8 mouse cellular contexts compared by ENCODE assay signal in genomic region chr12:100198967-100199660, GRCm38 (mm10). TPM values are rescaled to one million over a fixed set of nuclear protein-coding genes. Genes with fewer than 3 reads are reported as not detected.
DNase-seq lines count a peak whose midpoint lies in the region; ATAC-seq lines count a peak whose summit lies in the region.

Calm1 (plus strand) TSS chr12:100199435.

- intact Hi-C loops in gastrocnemius, postnatal 36 days (cut with DNase I): loop anchor here (1.0 kb wide), 1 partner anchor 11 kb away; no protein-coding TSS in a partner anchor
- intact Hi-C loops in left cerebral cortex, postnatal 36 days (cut with DNase I): loop anchor here (1.0 kb wide), 1 partner anchor 12 kb away; no protein-coding TSS in a partner anchor

- peak within 1 kb of the TSS; percentile 92 for H3K4me2 ChIP-seq in intestine, embryonic 14.5 days (ENCODE audit: low read length)

- peaks cover 19% of the 10 kb centered on the region for H3K36me3 ChIP-seq in intestine, embryonic 14.5 days (ENCODE audit: control insufficient read depth, insufficient read depth, low read length)
- H3K36me3 ChIP-seq in midbrain, embryonic 10.5 days: peaks cover 19% of the 10 kb centered on the region

- H3K27ac ChIP-seq in intestine, embryonic 14.5 days (ENCODE audit: low read depth): peak within 1 kb of the TSS; percentile 79
- peak within 1 kb of the TSS; percentile 94 for H3K27ac ChIP-seq in midbrain, embryonic 10.5 days (replicated peaks)

- peaks cover 17% of the 10 kb centered on the region for H3K4me1 ChIP-seq in intestine, embryonic 14.5 days (replicated peaks; ENCODE audit: control insufficient read depth, insufficient read depth, low read length)
- peaks cover 32% of the 10 kb centered on the region for H3K4me1 ChIP-seq in midbrain, embryonic 10.5 days

- WGBS in intestine, embryonic 14.5 days: under 1% methylated on average over 58 of the region's 58 CpGs
- WGBS in midbrain, embryonic 10.5 days: under 1% methylated on average over 58 of the region's 58 CpGs

- H3K9me3 ChIP-seq in intestine, embryonic 14.5 days (ENCODE audit: control insufficient read depth, low read length): no peaks in the 10 kb centered on the region
- H3K9me3 ChIP-seq in midbrain, embryonic 10.5 days (replicated peaks): no peaks in the 10 kb centered on the region

- peak; percentile 91 for ATAC-seq in intestine, embryonic 14.5 days (replicated peaks; ENCODE audit: low FRiP score, low TSS enrichment, low read depth)

- DNase-seq in adrenal gland, adult 8-10 months: peak; percentile 84
- DNase-seq in embryo, embryonic 11.5 days (ENCODE audit: low read depth, low spot score): peak; percentile 91
- DNase-seq in gastrocnemius, postnatal 36 days: peak; percentile 92 to 93
- peak; percentile 97 for DNase-seq in intestine, embryonic 14.5 days (ENCODE audit: low spot score)
- peak; percentile 93 to 94 for DNase-seq in left cerebral cortex, postnatal 36 days (ENCODE audit: low spot score in 2 of 2)
- peak; percentile 94 for DNase-seq in midbrain, embryonic 10.5 days (ENCODE audit: low spot score)
- DNase-seq in right cerebral cortex, postnatal 36 days (ENCODE audit: low spot score in 2 of 2): peak; percentile 84 to 87
- peak; percentile 94 to 96 for DNase-seq in urinary bladder, postnatal 4 days (ENCODE audit: low spot score in 2 of 2)

- peak within 1 kb of the TSS; percentile 97 for H3K4me3 ChIP-seq in intestine, embryonic 14.5 days (ENCODE audit: low read depth, low read length)
- H3K4me3 ChIP-seq in midbrain, embryonic 10.5 days: peak within 1 kb of the TSS; percentile 100

- no peaks in the 10 kb centered on the region for H3K27me3 ChIP-seq in intestine, embryonic 14.5 days (replicated peaks; ENCODE audit: control insufficient read depth, insufficient read depth, low read length)
- no peaks in the 10 kb centered on the region; the same call in 1 of the 2 replicates for H3K27me3 ChIP-seq in midbrain, embryonic 10.5 days (ENCODE audit: low read depth, poor library complexity, severe bottlenecking)

- H3K9ac ChIP-seq in intestine, embryonic 14.5 days (ENCODE audit: low read length): peak within 1 kb of the TSS; percentile 96

RNA-seq across cellular contexts. Expression of gene Calm1, which starts in this region (rescaled TPM):
- total RNA-seq in adrenal gland, adult 8-10 months (2022): 100 to 1,000 TPM; 303 to 399 (median 341) TPM
- total RNA-seq in gastrocnemius, postnatal 36 days (2021): 100 to 1,000 TPM; 484 to 513 TPM
- 1,929 and 1,989 TPM in 2 replicates for polyA plus RNA-seq in intestine, embryonic 14.5 days (2014; fragmentation: Nextera tagmentation; extraction: Ambion mirVana)
- total RNA-seq in left cerebral cortex, postnatal 36 days (2021): 1,000 to 10,000 TPM; 2,172 to 2,300 TPM
- 1,473 and 1,491 TPM in 2 replicates for polyA plus RNA-seq in midbrain, embryonic 10.5 days (2016; fragmentation: Nextera tagmentation; extraction: Ambion mirVana)

Comparison
In these comparisons a context has a peak if more than half of its experiments do, and no peak if none do; other contexts are left out.
1. Peak in every context shown above with its lines: DNase-seq, ATAC-seq, H3K4me3 ChIP-seq and H3K27ac ChIP-seq.
2. RNA of gene Calm1 (total RNA-seq): 2,172 to 2,300 TPM in left cerebral cortex, postnatal 36 days; 484 to 513 TPM in gastrocnemius, postnatal 36 days and 303 to 399 TPM in adrenal gland, adult 8-10 months; every median in the first group is over 4 times any median in the second.